Mouse (Mus musculus) heart, embryonic 12.5 days (tissue): Measurements from ENCODE around the gene 6330409D20Rik. TPM values are rescaled to one million over a fixed set of nuclear protein-coding genes. Genes with fewer than 3 reads are reported as not detected.

Experiments
- ATAC-seq: fragments of 200-750 bp; cut with Nextera tagmentation; 2 replicates; pipeline ENCODE4 v1.8.0; 2017; ENCODE audit warnings: moderate TSS enrichment, moderate library complexity; ENCODE audit not compliant: insufficient number of reproducible peaks, low FRiP score
- H3K27ac ChIP-seq: fragments of 300-500 bp; sonication (generic); 2 replicates; pipeline ENCODE4 v1.5.1; 2016; ENCODE audit warnings: mild to moderate bottlenecking, moderate library complexity; ENCODE audit not compliant: poor library complexity, severe bottlenecking
- H3K27me3 ChIP-seq: fragments of 300-500 bp; sonication (generic); replicated peaks from 2 replicates; pipeline ENCODE4 v1.6.1; 2016; ENCODE audit warnings: mild to moderate bottlenecking, moderate library complexity
- H3K36me3 ChIP-seq: fragments of 300-500 bp; sonication (generic); 2 replicates; pipeline ENCODE4 v1.6.1; 2016; ENCODE audit warnings: mild to moderate bottlenecking, moderate library complexity
- H3K4me1 ChIP-seq: fragments of 300-500 bp; sonication (generic); replicated peaks from 2 replicates; pipeline ENCODE4 v1.6.1; 2016; ENCODE audit warnings: mild to moderate bottlenecking
- H3K4me2 ChIP-seq: fragments of 300-500 bp; sonication (generic); 2 replicates; pipeline ENCODE4 v1.6.1; 2016; ENCODE audit warnings: mild to moderate bottlenecking, moderate library complexity
- H3K4me3 ChIP-seq: fragments of 300-500 bp; sonication (generic); 2 replicates; pipeline ENCODE4 v1.5.1; 2016; ENCODE audit warnings: mild to moderate bottlenecking
- H3K9ac ChIP-seq: fragments of 300-500 bp; sonication (generic); 2 replicates; pipeline ENCODE4 v1.6.1; 2016; ENCODE audit warnings: mild to moderate bottlenecking, moderate library complexity
- H3K9me3 ChIP-seq: fragments of 300-500 bp; sonication (generic); replicated peaks from 2 replicates; pipeline ENCODE4 v1.6.1; 2016; ENCODE audit warnings: mild to moderate bottlenecking, moderate library complexity
- WGBS: fragments of 180-500 bp; shearing (Covaris S2); methylation state at CpG from one replicate; pipeline ENCODE4 v1.1.7; 2016; 5-methylcytosine and 5-hydroxymethylcytosine counted together
- polyA plus RNA-seq: library from polyadenylated mRNA; unstranded; fragments of >200 nt; fragmentation: Nextera tagmentation; extraction: Ambion mirVana; gene quantifications from 2 replicates; pipeline ENCODE4 v1.2.1, GENCODE M21; 2016

Gene 6330409D20Rik
- polyA plus RNA-seq, 1 experiment from 2014 or later, result not detected

GRCm38 (mm10) chr2:32771886-32772285 lies 31.1 kb upstream of the 6330409D20Rik start:
- no peak for ATAC-seq
- H3K9me3 ChIP-seq, result no peaks in the 10 kb centered on the region
- H3K4me1 ChIP-seq, result peaks cover 20% of the 10 kb centered on the region
- H3K27ac ChIP-seq, result no peak overlapping the region
- no peak overlapping the region for H3K9ac ChIP-seq
- no peak overlapping the region for H3K4me3 ChIP-seq
- 19% methylated on average over 12 of the region's 12 CpGs for WGBS
- peaks cover 3% of the 10 kb centered on the region; the same call in 1 of the 2 replicates for H3K27me3 ChIP-seq
- H3K4me2 ChIP-seq, result no peak overlapping the region
- no peaks in the 10 kb centered on the region for H3K36me3 ChIP-seq

- H3K27me3 ChIP-seq, result no peaks in the 10 kb centered on the region
- ATAC-seq, result no peak
- H3K4me1 ChIP-seq, result peaks cover 8% of the 10 kb centered on the region
- H3K4me2 ChIP-seq, result no peak overlapping the region
- H3K27ac ChIP-seq, result no peak overlapping the region
- no peak overlapping the region for H3K9ac ChIP-seq
- H3K9me3 ChIP-seq, result no peaks in the 10 kb centered on the region
- H3K36me3 ChIP-seq, result no peaks in the 10 kb centered on the region
- H3K4me3 ChIP-seq, result no peak overlapping the region
- 83% methylated on average over 5 of the region's 5 CpGs for WGBS
Measured at GRCm38 (mm10) chr2:32769327-32770085, 28.7 kb upstream of the 6330409D20Rik start.

GRCm38 (mm10) chr2:32768661-32769285 lies 28.0 kb upstream of the 6330409D20Rik start:
- no peak overlapping the region for H3K27ac ChIP-seq
- ATAC-seq, result no peak
- WGBS, result 44% methylated on average over 19 of the region's 19 CpGs

GRCm38 (mm10) chr2:32767241-32767640 lies 26.4 kb upstream of the 6330409D20Rik start:
- no peaks in the 10 kb centered on the region for H3K27me3 ChIP-seq
- no peak overlapping the region for H3K4me2 ChIP-seq
- no peak overlapping the region for H3K9ac ChIP-seq
- peaks cover 8% of the 10 kb centered on the region for H3K4me1 ChIP-seq
- 72% methylated on average over 12 of the region's 12 CpGs for WGBS
- H3K9me3 ChIP-seq, result no peaks in the 10 kb centered on the region
- peaks cover 12% of the 10 kb centered on the region; the same call in 1 of the 2 replicates for H3K36me3 ChIP-seq
- H3K4me3 ChIP-seq, result no peak overlapping the region
- ATAC-seq, result no peak
- no peak overlapping the region for H3K27ac ChIP-seq

More at GRCm38 (mm10) chr2:32768661-32769285, 28.0 kb upstream of the 6330409D20Rik start:
- Histone ChIP-seq H3K9me3 (no peaks in the 10 kb centered on the region), H3K4me3 (no peak overlapping the region), H3K9ac (no peak overlapping the region), H3K36me3 (no peaks in the 10 kb centered on the region), H3K4me1 (peaks cover 8% of the 10 kb centered on the region), H3K4me2 (no peak overlapping the region), H3K27me3 (no peaks in the 10 kb centered on the region)

- ATAC-seq, result no peak
- WGBS, result 73% methylated on average over 3 of the region's 3 CpGs
- H3K9me3 ChIP-seq, result no peaks in the 10 kb centered on the region
- peaks cover 7% of the 10 kb centered on the region for H3K4me1 ChIP-seq
- H3K27ac ChIP-seq, result no peak overlapping the region
- peaks cover 34% of the 10 kb centered on the region for H3K36me3 ChIP-seq
- no peak overlapping the region for H3K4me2 ChIP-seq
- no peak overlapping the region for H3K4me3 ChIP-seq
- no peaks in the 10 kb centered on the region for H3K27me3 ChIP-seq
- H3K9ac ChIP-seq, result no peak overlapping the region
Measured at GRCm38 (mm10) chr2:32763353-32763752, 22.5 kb upstream of the 6330409D20Rik start.

- no peak overlapping the region for H3K4me2 ChIP-seq
- no peak overlapping the region for H3K27ac ChIP-seq
- 88% methylated on average over 4 of the region's 4 CpGs for WGBS
- H3K36me3 ChIP-seq, result peaks cover 34% of the 10 kb centered on the region
- no peaks in the 10 kb centered on the region for H3K27me3 ChIP-seq
- H3K4me1 ChIP-seq, result peaks cover 14% of the 10 kb centered on the region
- no peak for ATAC-seq
- H3K9ac ChIP-seq, result no peak overlapping the region
- no peak overlapping the region for H3K4me3 ChIP-seq
- H3K9me3 ChIP-seq, result no peaks in the 10 kb centered on the region
Measured at GRCm38 (mm10) chr2:32761859-32762258, 21.0 kb upstream of the 6330409D20Rik start.

GRCm38 (mm10) chr2:32761361-32761760 lies 20.5 kb upstream of the 6330409D20Rik start:
- no peak overlapping the region for H3K4me3 ChIP-seq
- no peak overlapping the region for H3K4me2 ChIP-seq
- no peaks in the 10 kb centered on the region for H3K27me3 ChIP-seq
- H3K4me1 ChIP-seq, result peaks cover 14% of the 10 kb centered on the region
- H3K27ac ChIP-seq, result no peak overlapping the region
- no peak overlapping the region for H3K9ac ChIP-seq
- H3K9me3 ChIP-seq, result no peaks in the 10 kb centered on the region
- WGBS, result 88% methylated on average over 14 of the region's 14 CpGs
- no peak for ATAC-seq
- H3K36me3 ChIP-seq, result peaks cover 34% of the 10 kb centered on the region

- peaks cover 14% of the 10 kb centered on the region for H3K4me1 ChIP-seq
- 0 out of 2 replicates have a peak, but pooled peaks cover 3% of the 10 kb centered on the region for H3K27me3 ChIP-seq
- WGBS, result 81% methylated on average over 2 of the region's 2 CpGs
- no peak for ATAC-seq
- no peak overlapping the region for H3K9ac ChIP-seq
- peaks cover 45% of the 10 kb centered on the region for H3K36me3 ChIP-seq
- no peak overlapping the region for H3K27ac ChIP-seq
- no peaks in the 10 kb centered on the region for H3K9me3 ChIP-seq
- no peak overlapping the region for H3K4me2 ChIP-seq
- H3K4me3 ChIP-seq, result no peak overlapping the region
Measured at GRCm38 (mm10) chr2:32759001-32759400, 18.2 kb upstream of the 6330409D20Rik start.

- peaks cover 47% of the 10 kb centered on the region for H3K36me3 ChIP-seq
- no peak overlapping the region for H3K9ac ChIP-seq
- H3K4me3 ChIP-seq, result no peak overlapping the region
- H3K9me3 ChIP-seq, result no peaks in the 10 kb centered on the region
- H3K4me2 ChIP-seq, result no peak overlapping the region
- 0 out of 2 replicates have a peak, but pooled peaks cover 3% of the 10 kb centered on the region for H3K27me3 ChIP-seq
- 63% methylated on average over 8 of the region's 8 CpGs for WGBS
- no peak overlapping the region for H3K27ac ChIP-seq
- peaks cover 14% of the 10 kb centered on the region for H3K4me1 ChIP-seq
- ATAC-seq, result no peak
Measured at GRCm38 (mm10) chr2:32758503-32758902, 17.7 kb upstream of the 6330409D20Rik start.

- Histone ChIP-seq H3K4me3 (peak within 1 kb of the TSS; percentile 83), H3K4me1 (peaks cover 14% of the 10 kb centered on the region), H3K36me3 (peaks cover 48% of the 10 kb centered on the region), H3K9ac (peak within 1 kb of the TSS; percentile 91), H3K27me3 (0 out of 2 replicates have a peak, but pooled peaks cover 3% of the 10 kb centered on the region), H3K9me3 (no peaks in the 10 kb centered on the region), H3K27ac (peak within 1 kb of the TSS; percentile 82), H3K4me2 (peak within 1 kb of the TSS; percentile 72)
- ATAC-seq, result peak; percentile 93
- under 1% methylated on average over 65 of the region's 66 CpGs for WGBS
Measured at GRCm38 (mm10) chr2:32757056-32757845, 16.4 kb upstream of the 6330409D20Rik start, which contains the start of gene Tor2a. Tor2a (plus strand) TSS chr2:32757234.

GRCm38 (mm10) chr2:32756674-32757055 lies 15.8 kb upstream of the 6330409D20Rik start:
- no peak overlapping the region for H3K27ac ChIP-seq
- H3K27me3 ChIP-seq, result 0 out of 2 replicates have a peak, but pooled peaks cover 3% of the 10 kb centered on the region
- peaks cover 48% of the 10 kb centered on the region for H3K36me3 ChIP-seq
- no peak; the same call in 1 of the 2 replicates for ATAC-seq
- H3K9me3 ChIP-seq, result no peaks in the 10 kb centered on the region
- peak overlapping the region; percentile 37 for H3K4me2 ChIP-seq
- WGBS, result 40% methylated on average over 6 of the region's 6 CpGs
- no peak overlapping the region for H3K4me3 ChIP-seq
- H3K9ac ChIP-seq, result no peak overlapping the region
- peaks cover 19% of the 10 kb centered on the region for H3K4me1 ChIP-seq
